Mouse (Mus musculus): ENCODE measurements around the gene Phf2. TPM values are rescaled to one million over a fixed set of nuclear protein-coding genes. Genes with fewer than 3 reads are reported as not detected.

Phf2 gene
- total RNA-seq (2023): 54.1 to 58.1 TPM (median 57.1 TPM) in 4 replicates

GRCm38 (mm10) chr13:48870771-48871731 is at the start of gene Phf2:
Gene Phf2 (minus strand): TSS chr13:48871119.

Other genes with a start within 250 kb of the Phf2 start
- gene Ptpdc1, start 245.5 kb downstream of the Phf2 start, total RNA-seq (2023): 8.4 to 11.5 TPM (median 9.2 TPM) in 4 replicates
- not detected in 4 replicates for gene Barx1, start 208.1 kb downstream of the Phf2 start, total RNA-seq (2023)
- 107 to 111 TPM (median 108 TPM) in 4 replicates for gene Fam120a, start 96.9 kb upstream of the Phf2 start, total RNA-seq (2023)

Data from B cell, adult 62 days (primary cell).